Mouse (Mus musculus) common myeloid progenitor, adult 5-6 weeks (primary cell): Measurements from ENCODE around the gene Rad1. TPM values are rescaled to one million over a fixed set of nuclear protein-coding genes. Genes with fewer than 3 reads are reported as not detected.
A peak's percentile ranks its signal among the peaks of the same experiment; 100 is the strongest.
"Not testable (repeated sequence)": the region's sequence is repeated elsewhere in the genome, so short reads cannot be mapped to it uniquely, and the experiment has no call there.

Source experiments
- ATAC-seq: replicated peaks from 2 replicates; pipeline ENCODE4 v1.8.0; 2016; ENCODE audit warnings: low read depth, mild to moderate bottlenecking, moderate TSS enrichment, inconsistent platforms; ENCODE audit not compliant: poor library complexity, severe bottlenecking
- total RNA-seq: library from RNA; stranded (forward); fragments of 200-1000, 187-1606 nt; gene quantifications from 2 replicates; pipeline ENCODE4 v1.2.3, GENCODE M21; 2017

The Rad1 gene
- total RNA-seq, 1 experiment from 2014 or later: 29.6 TPM

GRCm38 (mm10) chr15:10500838-10501719 is 15.3 kb downstream of the Rad1 start:
- ATAC-seq: peak; percentile 78

- ATAC-seq: no peak
Observed at GRCm38 (mm10) chr15:10506099-10506498, 20.3 kb downstream of the Rad1 start.

- no peak for ATAC-seq
Observed at GRCm38 (mm10) chr15:10515166-10515565, 29.3 kb downstream of the Rad1 start.

- no peak for ATAC-seq
Observed at GRCm38 (mm10) chr15:10525896-10526295, 40.1 kb downstream of the Rad1 start.

GRCm38 (mm10) chr15:10531352-10531751 is 45.5 kb downstream of the Rad1 start:
- ATAC-seq: peak; percentile 62

- not testable (repeated sequence) for ATAC-seq
Observed at GRCm38 (mm10) chr15:10533361-10533760, 47.5 kb downstream of the Rad1 start.

GRCm38 (mm10) chr15:10534591-10534990 is 48.8 kb downstream of the Rad1 start:
- ATAC-seq: no peak

- no peak for ATAC-seq
Observed at GRCm38 (mm10) chr15:10535969-10536368, 50.2 kb downstream of the Rad1 start.

GRCm38 (mm10) chr15:10540271-10541088 is 54.7 kb downstream of the Rad1 start:
- ATAC-seq: no peak

Other genes starting within 250 kb of the Rad1 start
- gene Gm21973, start 160.6 kb upstream of the Rad1 start, total RNA-seq: not detected in 2 replicates
- gene Agxt2, start 127.5 kb upstream of the Rad1 start, total RNA-seq: not detected in 2 replicates
- gene Dnajc21, start 15.5 kb upstream of the Rad1 start, total RNA-seq: 54.0 and 58.3 TPM in 2 replicates
- 49.1 and 67.5 TPM in 2 replicates for gene Brix1, start 71 bp upstream of the Rad1 start, total RNA-seq
- not detected in 2 replicates for gene Ttc23l, start 72.7 kb downstream of the Rad1 start, total RNA-seq
- 9.6 and 11.1 TPM in 2 replicates for gene Rai14, start 228.6 kb downstream of the Rad1 start, total RNA-seq